Mouse (Mus musculus) frontal cortex, postnatal 14 days (tissue): Measurements from ENCODE around the gene Soga1.

Experiments used
- DNase-seq, 2 experiments: peaks; one replicate each; pipeline ENCODE4 v3.0.0; 2022; ENCODE audit warnings: low spot score in 2 of 2

Gene Soga1

GRCm38 (mm10) chr2:157078793-157079700, at the start of gene Soga1:
Soga1 (minus strand) TSS chr2:157079254.
- peak; percentile 69 to 81 for DNase-seq

GRCm38 (mm10) chr2:157128072-157128471, 49.0 kb upstream of the Soga1 start:
- no peak for DNase-seq

GRCm38 (mm10) chr2:157127370-157127769, 48.3 kb upstream of the Soga1 start:
- no peak for DNase-seq

GRCm38 (mm10) chr2:157125246-157125645, 46.2 kb upstream of the Soga1 start:
- no peak for DNase-seq

- DNase-seq = no peak
Observed at GRCm38 (mm10) chr2:157121766-157122165, 42.7 kb upstream of the Soga1 start.

GRCm38 (mm10) chr2:157119075-157119474, 40.0 kb upstream of the Soga1 start:
- no peak for DNase-seq

- DNase-seq = no peak
Observed at GRCm38 (mm10) chr2:157118556-157118955, 39.5 kb upstream of the Soga1 start.

- DNase-seq = no peak
Observed at GRCm38 (mm10) chr2:157116964-157117363, 37.9 kb upstream of the Soga1 start.

- no peak for DNase-seq
Observed at GRCm38 (mm10) chr2:157108236-157108635, 29.2 kb upstream of the Soga1 start.

GRCm38 (mm10) chr2:157104454-157104853, 25.4 kb upstream of the Soga1 start:
- no peak for DNase-seq

GRCm38 (mm10) chr2:157102256-157102655, 23.2 kb upstream of the Soga1 start:
- no peak for DNase-seq

- no peak for DNase-seq
Observed at GRCm38 (mm10) chr2:157101650-157102049, 22.6 kb upstream of the Soga1 start.

GRCm38 (mm10) chr2:157100319-157100605, 21.2 kb upstream of the Soga1 start:
- no peak for DNase-seq

- DNase-seq = no peak
Observed at GRCm38 (mm10) chr2:157099532-157100318, 20.7 kb upstream of the Soga1 start.

- peak in 1 of 2 experiments; percentile 66 for DNase-seq
Observed at GRCm38 (mm10) chr2:157095005-157095755, 16.1 kb upstream of the Soga1 start.

- no peak for DNase-seq
Observed at GRCm38 (mm10) chr2:157092024-157092423, 13.0 kb upstream of the Soga1 start.

- peak in 1 of 2 experiments; percentile 66 for DNase-seq
Observed at GRCm38 (mm10) chr2:157087536-157088317, 8.7 kb upstream of the Soga1 start.

GRCm38 (mm10) chr2:157086796-157087195, 7.7 kb upstream of the Soga1 start, which contains the start of gene Tldc2:
Tldc2 (plus strand) TSS chr2:157087055.
- DNase-seq = no peak

- DNase-seq = no peak
Observed at GRCm38 (mm10) chr2:157084831-157085585, 6.0 kb upstream of the Soga1 start.

GRCm38 (mm10) chr2:157081960-157082359, 2.9 kb upstream of the Soga1 start:
- DNase-seq = no peak
